Mouse (Mus musculus) kidney, adult 2 months (tissue): ENCODE measurements around the gene Wdr72.

Experiments
- CTCF ChIP-seq: fragments of 200-500 bp; conservative IDR thresholded peaks from 2 replicates; pipeline ENCODE4 v1.5.1; 2011; ENCODE audit warnings: low read depth, mild to moderate bottlenecking, control low read depth, low read length, moderate library complexity, mixed read lengths; ENCODE audit not compliant: insufficient read depth, insufficient read length
- POLR2A ChIP-seq: fragments of 200-500 bp; IDR thresholded peaks from one replicate; pipeline ENCODE4 v1.6.1; 2011; ENCODE audit warnings: low read depth, low read length, control low read depth

DNA sequence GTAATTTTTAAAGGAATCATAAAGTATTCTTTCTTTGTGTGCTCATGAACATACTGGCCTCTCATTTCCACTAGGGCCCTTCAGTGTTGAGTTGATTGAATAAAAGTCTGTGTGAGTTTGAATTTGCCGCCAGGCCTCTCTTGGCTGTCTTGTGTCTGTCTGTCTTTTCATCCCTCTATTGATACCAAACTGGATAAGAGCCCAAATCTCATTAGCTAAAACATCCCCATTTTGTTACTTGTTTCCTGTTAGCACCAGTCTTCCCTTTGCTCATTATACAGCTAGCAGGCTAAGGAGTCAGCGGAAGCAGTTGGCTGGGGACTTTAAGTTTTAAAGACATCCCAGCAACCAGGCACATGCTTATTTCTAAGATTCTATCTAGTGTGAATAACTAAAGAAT lies 84.7 kb downstream of the Wdr72 start:
- TF ChIP-seq CTCF = no peak
- TF ChIP-seq POLR2A = no peak
